Mouse (Mus musculus) megakaryocyte progenitor cell, adult 5-6 weeks (primary cell): Measurements from ENCODE around the gene Tctex1d4. TPM values are rescaled to one million over a fixed set of nuclear protein-coding genes. Genes with fewer than 3 reads are reported as not detected.

ENCODE experiments used
- ATAC-seq: replicated peaks from 2 replicates; pipeline ENCODE4 v1.8.0; 2016; ENCODE audit warnings: mild to moderate bottlenecking, moderate TSS enrichment, inconsistent platforms; ENCODE audit not compliant: poor library complexity
- total RNA-seq, 2 experiments: library from RNA; stranded (forward) in 1 of 2; stranded (reverse) in 1 of 2; fragments of 157-497, 149-512 nt in 1 of 2; fragments of 200-1000 nt in 1 of 2; gene quantifications; 2 replicates each; pipeline versions ENCODE4 v1.2.3 to v1.2.4; 2015 to 2017

Tctex1d4 gene
- total RNA-seq, 2 experiments from 2014 or later: not detected

DNA sequence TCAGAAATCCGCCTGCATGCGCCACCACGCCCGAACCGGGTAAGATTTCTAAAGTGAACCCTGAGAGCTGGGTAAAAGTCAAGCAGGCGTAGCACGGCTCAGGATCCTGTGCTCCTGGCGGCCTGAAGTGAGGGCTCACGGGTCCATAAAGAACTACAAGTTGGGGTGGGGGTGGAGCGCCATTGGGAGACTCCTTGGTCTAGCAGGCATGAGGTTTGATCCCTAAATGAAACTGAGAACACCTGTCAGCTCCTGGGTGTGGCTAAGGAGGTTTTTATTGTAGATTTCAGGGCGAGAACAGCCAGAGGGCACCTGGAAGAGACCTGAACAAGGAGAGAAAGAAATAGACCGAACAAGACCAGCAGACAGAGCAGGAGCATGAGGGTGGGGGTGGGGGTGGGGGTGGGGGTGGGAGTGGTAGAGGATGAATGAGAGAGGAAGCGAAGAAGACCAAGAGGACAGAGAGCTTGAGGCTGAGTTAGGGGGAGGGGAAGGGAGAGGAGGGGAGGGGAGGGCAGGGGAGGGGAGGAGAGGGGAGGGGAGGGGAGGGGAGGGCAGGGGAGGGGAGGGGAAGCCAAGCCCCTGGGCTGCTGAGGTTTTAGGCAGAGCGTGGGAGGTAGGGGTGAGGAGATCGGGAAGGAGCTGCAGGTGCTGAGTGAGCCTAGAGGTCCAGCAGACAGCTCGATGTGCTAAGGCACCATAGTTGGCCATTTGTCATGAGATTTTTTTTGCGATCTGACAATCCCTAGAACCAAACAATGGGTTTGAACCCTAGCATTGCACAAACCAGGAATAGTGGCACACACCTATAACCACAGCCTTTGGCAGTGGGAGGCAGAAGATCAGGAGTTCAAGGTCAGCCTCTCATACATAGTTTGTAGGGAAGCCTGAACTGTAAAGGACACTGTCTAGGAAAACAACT, 12.0 kb downstream of the Tctex1d4 start:
- no peak for ATAC-seq

DNA sequence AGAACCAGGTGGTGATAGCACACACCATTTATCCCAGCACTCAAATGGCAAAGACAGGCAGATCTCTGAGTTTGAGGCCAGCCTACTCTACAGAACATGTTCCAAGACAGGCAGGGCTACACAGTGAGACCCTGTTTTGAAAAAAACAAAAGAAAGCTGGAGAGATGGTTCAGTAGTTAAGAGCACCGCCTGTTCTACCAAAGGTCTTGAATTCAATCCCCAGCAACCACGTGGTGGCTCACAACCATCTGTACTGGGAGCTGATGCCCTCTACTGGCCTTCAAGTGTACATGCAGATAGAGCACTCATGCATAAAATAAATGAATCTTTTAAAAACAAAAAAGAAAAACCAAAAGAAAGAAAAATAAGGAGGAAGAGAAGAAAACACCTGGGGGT, 12.6 kb downstream of the Tctex1d4 start:
- ATAC-seq: peak; percentile 67

DNA sequence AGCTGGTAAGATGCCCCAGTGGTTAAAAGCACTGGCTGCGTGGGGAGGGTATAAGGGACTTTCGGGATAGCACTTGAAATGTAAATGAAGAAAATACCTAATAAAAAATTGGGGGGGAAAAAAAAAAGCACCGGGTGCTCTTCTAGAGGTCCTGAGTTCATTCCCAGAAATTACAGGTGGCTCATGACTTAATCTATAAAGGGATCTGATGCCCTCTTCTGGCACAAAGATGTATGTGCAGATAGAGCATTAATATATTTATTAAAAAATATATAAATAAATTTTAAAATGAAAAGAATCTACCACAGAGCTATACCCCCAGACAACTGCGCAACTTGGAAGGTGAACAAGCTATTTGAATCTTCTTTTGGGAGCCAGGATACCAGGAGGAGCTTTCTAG, 14.0 kb downstream of the Tctex1d4 start:
- ATAC-seq: no peak

DNA sequence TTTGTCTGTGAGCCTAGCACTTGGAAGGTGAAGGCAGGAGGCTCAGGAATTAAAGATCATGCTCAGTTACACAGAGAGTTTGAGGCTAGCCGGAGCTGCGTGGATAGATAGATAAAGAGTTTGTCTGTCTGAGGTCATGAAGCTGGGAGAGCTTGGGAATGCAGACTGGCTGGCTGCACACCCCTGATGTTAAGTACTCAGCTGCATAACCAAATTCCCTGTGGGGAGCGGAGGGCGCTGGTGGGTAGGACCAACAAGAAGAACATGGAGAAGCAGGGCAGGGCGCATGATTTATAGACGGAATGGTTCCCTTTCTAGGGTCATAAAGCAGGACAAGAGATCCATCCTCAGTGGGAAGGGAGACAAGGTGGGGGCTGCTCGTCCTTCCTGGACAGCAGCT, 16.4 kb downstream of the Tctex1d4 start:
- no peak for ATAC-seq

DNA sequence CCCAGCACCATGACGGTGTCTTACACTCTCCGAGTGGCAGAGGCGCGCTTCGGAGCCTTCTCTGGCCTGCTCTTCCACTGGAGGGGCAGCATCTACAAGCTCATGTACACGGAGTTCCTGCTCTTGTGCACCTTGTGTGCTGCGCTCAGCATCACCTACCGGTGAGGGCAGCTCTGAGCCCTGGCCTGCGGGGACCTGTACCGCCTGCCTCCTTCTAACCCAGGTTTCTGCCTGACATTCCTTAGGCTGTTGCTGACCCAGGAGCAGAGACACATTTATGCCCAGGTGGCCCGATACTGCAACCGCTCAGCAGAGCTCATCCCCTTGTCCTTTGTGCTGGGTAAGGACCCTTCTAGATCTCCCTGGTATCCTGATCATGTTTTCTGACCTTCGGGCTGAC, 18.7 kb downstream of the Tctex1d4 start:
- no peak for ATAC-seq

DNA sequence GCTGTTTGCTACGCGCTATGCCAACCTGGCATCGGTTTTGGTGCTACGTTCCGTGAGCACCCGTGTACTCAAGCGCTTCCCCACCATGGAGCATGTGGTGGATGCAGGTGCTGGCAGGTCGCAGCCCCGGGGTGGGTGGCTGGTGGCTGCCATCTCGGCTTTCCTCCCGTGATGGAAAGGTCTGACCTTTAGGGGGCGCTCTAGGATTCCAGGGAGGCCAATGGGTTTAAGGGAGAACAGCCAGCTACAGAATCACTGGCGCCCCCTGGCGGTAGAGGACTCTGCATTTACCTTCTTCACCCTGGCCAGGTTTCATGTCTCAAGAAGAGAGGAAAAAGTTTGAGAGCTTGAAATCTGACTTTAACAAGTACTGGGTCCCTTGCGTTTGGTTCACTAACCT, 19.6 kb downstream of the Tctex1d4 start:
- ATAC-seq: peak; percentile 82

DNA sequence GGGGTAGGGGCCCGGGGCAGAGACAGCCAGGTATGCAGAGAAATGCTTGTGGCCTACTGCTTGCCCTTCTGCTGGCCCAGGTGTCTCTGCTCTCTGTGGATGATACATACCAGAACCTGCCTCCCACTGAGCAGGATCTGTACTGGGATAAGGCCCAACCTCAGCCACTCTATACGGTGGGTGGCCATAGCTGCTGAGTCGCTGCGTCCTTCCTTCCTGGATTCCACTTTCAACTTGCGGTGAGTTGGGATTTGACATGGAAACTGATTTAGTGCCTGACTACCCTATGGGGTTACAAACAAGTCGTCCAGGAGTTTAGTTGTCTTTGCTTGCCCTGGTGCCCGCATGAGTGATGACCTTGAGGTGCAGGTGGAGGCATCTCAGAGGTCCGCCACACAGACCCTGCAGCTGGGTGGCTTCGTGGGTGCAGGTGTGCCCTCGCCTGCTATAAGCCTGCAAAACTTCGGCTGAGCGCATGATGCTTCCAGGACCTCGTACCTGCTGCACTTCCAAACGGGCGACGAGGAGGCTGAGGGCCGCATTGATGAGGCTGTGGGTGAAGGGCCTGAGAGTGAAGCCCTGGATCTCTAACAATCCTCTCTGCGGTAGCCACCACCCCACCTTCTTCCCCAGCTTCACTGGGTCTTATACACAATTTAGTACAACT, 21.6 kb downstream of the Tctex1d4 start:
- ATAC-seq: no peak

DNA sequence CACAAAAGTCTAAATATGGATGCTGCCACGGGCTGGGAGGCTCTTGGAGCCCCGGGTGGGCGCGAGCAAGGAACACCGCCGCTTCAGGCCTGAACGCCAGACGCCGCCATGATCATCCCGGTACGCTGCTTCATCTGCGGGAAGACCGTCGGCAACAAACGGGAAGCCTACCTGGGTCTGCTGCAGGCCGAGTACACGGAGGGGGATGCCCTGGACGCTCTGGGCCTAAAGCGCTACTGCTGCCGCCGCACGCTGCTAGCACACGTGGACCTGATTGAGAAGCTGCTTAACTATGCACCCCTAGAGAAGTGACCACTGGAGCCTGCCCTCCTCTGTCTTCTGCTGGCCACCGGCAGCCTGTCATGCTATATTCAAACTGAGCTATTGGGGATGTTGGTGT, 22.2 kb downstream of the Tctex1d4 start:
- no peak for ATAC-seq

DNA sequence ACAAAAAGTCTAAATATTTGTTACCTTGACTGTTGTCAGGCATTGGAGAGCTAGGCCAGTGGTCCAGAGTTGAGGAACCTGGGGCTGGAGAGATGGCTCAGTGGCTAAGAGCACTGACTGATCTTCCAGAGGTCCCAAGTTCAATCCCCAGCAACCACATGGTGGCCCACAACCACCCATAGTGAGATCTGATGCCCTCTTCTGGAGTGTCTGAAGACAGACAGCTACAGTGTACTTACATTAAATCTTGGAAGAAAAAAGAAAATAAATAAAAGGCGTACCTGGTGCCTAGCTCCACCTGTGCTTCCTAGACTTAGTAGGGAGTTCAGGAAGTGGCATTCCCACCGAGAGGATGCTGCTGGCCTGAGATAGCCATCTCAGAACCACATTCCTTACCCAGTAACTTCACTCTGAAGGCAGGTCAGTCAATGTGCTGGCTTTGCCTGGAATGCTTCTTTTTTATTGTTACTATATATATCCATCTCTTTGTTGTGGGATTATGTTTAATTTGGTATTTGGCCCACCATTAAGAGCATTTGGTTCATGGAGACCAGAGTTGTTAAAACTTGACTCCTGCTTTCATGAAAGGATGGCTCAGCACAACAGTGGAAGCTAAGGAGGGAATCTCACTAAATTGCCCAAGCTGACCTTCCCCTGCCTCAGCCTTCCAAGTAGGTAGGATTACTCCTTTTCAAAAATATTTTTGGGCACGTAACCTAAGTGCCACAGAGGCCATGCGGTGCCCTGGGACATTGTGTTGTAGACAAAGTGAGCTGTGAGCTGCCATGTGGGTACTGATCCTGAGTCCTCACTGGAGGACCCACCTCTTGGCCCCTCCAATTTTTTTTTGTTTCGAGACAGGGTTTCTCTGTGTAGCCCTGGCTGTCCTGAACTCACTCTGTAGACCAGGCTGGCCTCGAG, 23.0 kb downstream of the Tctex1d4 start:
- ATAC-seq: no peak

DNA sequence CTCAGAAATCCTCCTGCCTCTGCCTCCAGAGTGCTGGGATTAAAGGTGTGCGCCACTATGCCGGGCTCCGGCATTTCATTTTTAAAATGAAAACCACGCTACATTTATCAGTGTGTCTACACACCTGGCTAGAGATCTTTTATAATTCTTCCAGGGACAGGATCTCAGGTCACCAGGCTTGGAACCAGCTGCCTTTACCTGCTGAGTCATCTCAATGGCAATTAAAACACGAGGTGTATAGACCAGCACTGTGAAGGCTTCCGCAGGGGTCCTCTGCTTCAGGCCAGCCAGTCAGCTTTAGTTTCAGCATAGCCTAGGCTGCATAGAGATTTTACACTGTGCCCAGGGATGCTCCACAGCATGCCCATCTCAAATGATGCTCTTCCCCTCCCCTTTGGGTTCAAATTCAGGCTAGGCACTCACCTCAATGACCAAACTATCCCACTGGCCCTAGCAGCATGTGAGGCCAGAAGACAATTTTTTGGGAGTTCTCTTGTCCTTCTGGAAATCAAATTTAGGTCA, 23.7 kb downstream of the Tctex1d4 start:
- ATAC-seq: no peak

DNA sequence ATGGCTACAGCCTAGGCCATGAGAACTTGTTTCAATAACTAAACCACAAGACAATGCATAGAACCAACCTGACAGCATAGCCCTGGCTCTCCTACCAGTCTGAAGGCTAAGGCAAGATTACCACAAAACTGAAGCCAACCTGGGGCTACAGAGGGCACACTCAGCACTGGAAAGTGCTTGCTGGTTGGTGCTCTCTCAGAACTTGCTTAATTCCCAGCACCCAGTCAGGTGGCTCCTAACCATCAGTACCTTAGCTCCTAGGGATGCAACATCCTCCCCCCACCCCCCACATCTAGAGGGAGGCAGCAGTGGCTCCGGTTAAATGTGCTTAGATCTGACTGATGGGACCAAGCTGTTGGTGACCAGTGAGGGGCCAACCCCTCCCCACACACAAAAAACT, 24.8 kb downstream of the Tctex1d4 start:
- no peak for ATAC-seq

DNA sequence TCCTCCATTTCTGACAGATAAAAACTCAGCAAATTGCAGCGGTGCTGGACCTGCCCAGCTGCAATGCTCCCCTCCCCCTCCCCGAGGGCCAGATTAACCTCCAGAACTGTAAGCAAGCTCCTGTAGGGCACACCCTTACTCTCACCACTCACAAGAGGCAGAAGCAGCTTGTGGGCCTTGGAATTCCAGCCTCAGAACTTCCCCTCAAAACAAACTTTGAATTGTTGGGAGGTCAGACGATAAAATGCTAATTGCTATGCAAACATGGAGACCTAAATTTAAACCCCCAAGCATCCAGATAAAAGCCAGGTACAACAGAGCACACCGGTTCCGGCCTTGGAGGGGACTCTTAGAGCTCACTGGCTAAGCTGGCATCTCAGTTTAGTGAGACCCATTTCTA, 26.1 kb downstream of the Tctex1d4 start:
- no peak for ATAC-seq

DNA sequence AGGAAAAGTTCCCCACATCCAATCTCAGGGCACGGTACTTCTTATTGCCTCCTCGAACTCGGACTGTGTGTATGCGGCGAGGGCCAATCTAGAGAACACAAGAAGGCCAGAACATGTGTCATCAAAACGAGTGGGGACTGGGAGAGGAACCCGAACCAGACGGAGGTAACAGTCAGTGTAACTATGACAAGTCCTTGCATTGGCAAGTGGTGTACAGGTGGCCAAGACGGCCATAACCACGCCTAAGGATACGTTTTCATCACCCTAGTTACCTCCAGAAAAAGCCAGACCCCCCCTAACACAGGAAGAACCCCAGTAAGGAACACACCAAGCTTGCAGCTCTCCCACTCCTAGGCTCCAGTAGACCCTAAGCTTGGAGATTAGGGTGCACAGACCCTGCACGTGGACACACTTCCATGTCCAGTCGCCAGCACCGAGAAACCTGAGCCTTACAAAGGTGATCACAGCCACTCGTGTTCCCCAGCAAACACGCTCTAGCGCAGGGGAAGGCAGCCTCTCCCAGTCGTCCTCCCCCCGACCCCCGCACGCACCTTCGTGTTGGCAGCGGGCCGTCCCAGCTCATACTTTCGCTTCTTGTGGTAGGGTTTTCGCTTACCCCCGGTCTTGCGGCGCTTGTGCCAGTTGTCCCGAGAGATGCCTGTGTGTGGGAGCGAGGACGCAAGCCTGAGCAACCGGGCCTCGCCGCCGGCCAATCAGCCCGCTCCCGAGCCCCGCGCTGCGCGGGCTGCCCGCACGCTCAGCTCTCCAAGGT, 28.6 kb downstream of the Tctex1d4 start:
- no peak for ATAC-seq

DNA sequence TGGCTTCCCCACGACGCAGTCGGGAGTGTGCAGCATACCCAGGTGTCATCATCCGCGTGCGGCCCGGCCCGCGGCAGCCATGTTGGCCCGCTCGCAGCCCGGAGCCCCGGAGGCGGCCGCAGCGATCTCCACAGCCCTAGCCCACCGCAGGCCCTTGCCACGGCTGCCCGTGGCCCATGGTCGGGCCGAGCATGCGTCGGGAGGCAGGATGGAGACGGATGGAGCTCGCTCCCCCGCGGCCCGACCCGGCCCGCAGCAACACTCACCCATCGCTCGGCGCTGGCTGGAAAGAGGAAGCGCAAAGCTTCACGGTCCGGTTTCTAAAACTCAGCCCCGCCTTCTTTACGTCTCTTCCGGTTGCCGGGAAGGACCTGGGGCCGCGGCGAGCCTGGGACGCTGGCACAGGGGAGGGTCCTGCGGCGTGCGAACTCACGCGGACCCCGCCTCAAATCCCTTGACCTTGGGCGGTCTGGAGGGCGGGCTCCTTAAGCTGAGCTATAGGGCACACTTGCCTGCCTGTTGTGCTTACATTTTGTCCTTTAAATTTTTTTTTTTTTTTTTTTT, 29.3 kb downstream of the Tctex1d4 start, which contains the start of gene Rps8:
Gene Rps8, minus strand, starts transcription at position 452 of the 564 bp plus-strand sequence.
- peak; percentile 89 for ATAC-seq

DNA sequence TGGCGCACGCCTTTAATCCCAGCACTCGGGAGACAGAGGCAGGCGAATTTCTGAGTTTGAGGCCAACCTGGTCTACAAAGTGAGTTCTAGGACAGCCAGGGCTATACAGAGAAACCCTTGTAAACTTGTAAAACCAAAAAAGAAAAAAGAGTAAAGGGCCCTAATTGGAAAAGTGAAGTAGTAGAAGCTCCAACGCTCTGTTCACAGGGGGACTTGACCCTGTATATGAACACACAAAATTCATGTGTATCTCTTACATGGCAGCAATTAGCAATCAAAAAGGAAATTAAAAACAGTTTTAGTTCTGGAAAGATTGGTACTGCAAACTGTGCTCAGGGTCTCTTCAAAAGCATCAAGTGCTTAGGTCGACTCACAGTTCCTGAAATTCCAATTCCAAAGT, 29.8 kb downstream of the Tctex1d4 start:
- ATAC-seq: no peak

DNA sequence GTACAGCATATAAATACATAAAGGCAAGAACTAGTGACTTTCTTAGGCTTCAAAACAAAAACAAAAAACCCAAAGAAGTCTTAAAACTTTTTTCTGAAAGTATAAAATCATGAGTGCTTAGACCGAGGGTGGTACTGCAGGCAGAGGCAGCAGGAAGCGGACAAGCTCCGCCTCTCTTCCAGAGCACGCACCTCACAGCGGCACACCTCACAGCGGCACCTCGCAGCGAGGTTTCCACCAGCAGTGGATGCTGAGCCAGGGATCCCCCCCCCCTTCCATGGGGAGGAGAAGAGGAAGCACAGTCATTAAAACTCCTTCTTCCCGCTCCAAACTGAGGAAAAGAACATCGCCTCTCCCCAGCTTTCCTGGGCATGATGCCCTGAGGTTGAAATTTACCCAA, 33.1 kb downstream of the Tctex1d4 start:
- ATAC-seq: no peak

DNA sequence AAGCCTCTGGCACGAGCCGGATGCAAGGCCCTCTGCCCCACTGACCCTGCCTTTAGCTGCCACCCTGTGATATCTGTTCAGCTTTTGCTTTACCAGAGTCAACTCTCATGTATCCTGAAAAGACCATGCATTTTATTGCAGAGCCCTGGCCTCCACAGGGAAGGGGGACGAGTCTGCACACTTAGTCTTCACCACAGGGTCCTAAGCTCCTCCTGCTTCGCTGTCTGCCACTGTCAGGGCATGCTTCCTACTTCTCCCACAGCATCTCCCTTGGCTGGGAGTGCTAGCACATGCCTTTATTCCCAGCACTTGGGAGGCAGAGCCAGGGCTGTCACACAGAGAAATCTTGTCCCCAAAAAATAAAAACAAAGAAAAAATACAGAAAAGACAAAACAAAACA, 34.6 kb downstream of the Tctex1d4 start:
- no peak for ATAC-seq

DNA sequence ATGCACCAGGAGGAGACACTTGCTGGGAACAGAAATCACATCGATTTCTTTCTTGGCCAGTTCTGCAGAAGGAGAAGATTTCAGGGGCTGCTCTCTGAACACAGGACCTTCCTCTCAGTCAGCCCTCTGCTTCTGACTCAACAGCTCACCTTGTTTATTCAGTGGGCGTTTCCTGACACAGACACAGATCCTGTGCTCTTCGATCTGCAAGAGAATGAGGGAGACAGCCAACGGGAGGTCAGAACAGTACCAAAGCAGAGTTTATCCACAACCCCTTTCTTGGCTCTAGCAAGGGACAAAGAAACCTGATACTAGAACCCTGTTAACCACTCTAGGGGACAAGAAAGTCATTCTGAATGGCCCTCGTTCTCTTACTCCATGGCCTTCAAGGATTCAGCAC, 43.3 kb downstream of the Tctex1d4 start:
- no peak for ATAC-seq
